Mouse (Mus musculus) thymus, postnatal 25 days (tissue): ENCODE measurements around the gene Hsdl1.

ENCODE experiments used
- DNase-seq: peaks from one replicate; pipeline ENCODE4 v3.0.0; 2022

The Hsdl1 gene

GRCm38 (mm10) chr8:119579096-119579495 lies 4.1 kb upstream of the Hsdl1 start:
- DNase-seq, result no peak

GRCm38 (mm10) chr8:119575366-119575726 lies 363 bp upstream of the Hsdl1 start:
- no peak for DNase-seq

GRCm38 (mm10) chr8:119572411-119572810 lies 2.6 kb downstream of the Hsdl1 start:
- DNase-seq, result no peak

GRCm38 (mm10) chr8:119571135-119571534 lies 3.8 kb downstream of the Hsdl1 start:
- DNase-seq, result no peak

GRCm38 (mm10) chr8:119569881-119570280 lies 5.1 kb downstream of the Hsdl1 start:
- DNase-seq, result peak; percentile 83

- no peak for DNase-seq
Measured at GRCm38 (mm10) chr8:119568951-119569350, 6.0 kb downstream of the Hsdl1 start.

- no peak for DNase-seq
Measured at GRCm38 (mm10) chr8:119568251-119568650, 6.7 kb downstream of the Hsdl1 start.

- DNase-seq, result no peak
Measured at GRCm38 (mm10) chr8:119566367-119566766, 8.6 kb downstream of the Hsdl1 start.

GRCm38 (mm10) chr8:119563849-119564251 lies 11.1 kb downstream of the Hsdl1 start:
- DNase-seq, result peak; percentile 65

- no peak for DNase-seq
Measured at GRCm38 (mm10) chr8:119559402-119559720, 15.6 kb downstream of the Hsdl1 start.

GRCm38 (mm10) chr8:119558603-119559401 lies 16.2 kb downstream of the Hsdl1 start, which contains the start of gene Mbtps1:
TSS of gene Mbtps1 (minus strand) at chr8:119558735.
- DNase-seq, result peak; percentile 99

GRCm38 (mm10) chr8:119557821-119558602 lies 17.0 kb downstream of the Hsdl1 start:
- DNase-seq, result no peak

GRCm38 (mm10) chr8:119557132-119557531 lies 17.9 kb downstream of the Hsdl1 start:
- DNase-seq, result no peak

GRCm38 (mm10) chr8:119555861-119556260 lies 19.1 kb downstream of the Hsdl1 start:
- DNase-seq, result no peak

- DNase-seq, result no peak
Measured at GRCm38 (mm10) chr8:119552967-119553366, 22.0 kb downstream of the Hsdl1 start.

GRCm38 (mm10) chr8:119548560-119549113 lies 26.3 kb downstream of the Hsdl1 start:
- DNase-seq, result no peak

- DNase-seq, result no peak
Measured at GRCm38 (mm10) chr8:119547019-119547691, 27.8 kb downstream of the Hsdl1 start.

GRCm38 (mm10) chr8:119545791-119546190 lies 29.2 kb downstream of the Hsdl1 start:
- DNase-seq, result no peak

GRCm38 (mm10) chr8:119545180-119545579 lies 29.8 kb downstream of the Hsdl1 start:
- no peak for DNase-seq

GRCm38 (mm10) chr8:119544606-119545005 lies 30.4 kb downstream of the Hsdl1 start:
- no peak for DNase-seq

GRCm38 (mm10) chr8:119531973-119532372 lies 43.0 kb downstream of the Hsdl1 start:
- DNase-seq, result no peak

GRCm38 (mm10) chr8:119531397-119531796 lies 43.6 kb downstream of the Hsdl1 start:
- no peak for DNase-seq

GRCm38 (mm10) chr8:119530937-119531336 lies 44.0 kb downstream of the Hsdl1 start:
- DNase-seq, result no peak
